10 mouse cellular contexts compared by ENCODE assay signal in genomic region chr13:40708913-40709312, GRCm38 (mm10). TPM values are rescaled to one million over a fixed set of nuclear protein-coding genes. Genes with fewer than 3 reads are reported as not detected.
DNase-seq lines count a peak whose midpoint lies in the region; ATAC-seq and TF ChIP-seq lines count a peak whose summit lies in the region.
"Had no signal": no experiment of that assay in that cellular context is flagged by ENCODE, and none has a peak within 500 bp of the region (broad histone marks: within the 10 kb centered on the region; RNA-seq: fewer than 3 reads in every experiment).

No protein-coding gene starts in this region.

- under 1% methylated on average over 26 of the region's 26 CpGs for WGBS in heart, embryonic 11.5 days (ENCODE audit: insufficient replicate concordance)
- WGBS in embryonic facial prominence, embryonic 14.5 days, result under 1% methylated on average over 25 of the region's 26 CpGs
- under 1% methylated on average over 26 of the region's 26 CpGs for WGBS in hindbrain, postnatal 0 days
- under 1% methylated on average over 26 of the region's 26 CpGs for WGBS in neural tube, embryonic 12.5 days

- H3K4me2 ChIP-seq in heart, embryonic 11.5 days, result peak overlapping the region; percentile 27; the same call in 1 of the 2 replicates
- peak overlapping the region; percentile 47 for H3K4me2 ChIP-seq in embryonic facial prominence, embryonic 14.5 days (ENCODE audit: low read depth, low read length)
- peak overlapping the region; percentile 33 for H3K4me2 ChIP-seq in hindbrain, postnatal 0 days (ENCODE audit: low read depth, low read length)
- peak overlapping the region; percentile 50 for H3K4me2 ChIP-seq in neural tube, embryonic 12.5 days (replicated peaks)

- H3K4me1 ChIP-seq in heart, embryonic 11.5 days (ENCODE audit: control insufficient read depth, insufficient read depth, low read length), result no peaks in the 10 kb centered on the region
- 0 out of 2 replicates have a peak, but pooled peaks cover 11% of the 10 kb centered on the region for H3K4me1 ChIP-seq in embryonic facial prominence, embryonic 14.5 days (ENCODE audit: control insufficient read depth, insufficient read depth, low read length)
- no peaks in the 10 kb centered on the region for H3K4me1 ChIP-seq in hindbrain, postnatal 0 days (ENCODE audit: insufficient read depth, low read length)
- peaks cover 45% of the 10 kb centered on the region for H3K4me1 ChIP-seq in neural tube, embryonic 12.5 days

- no peak overlapping the region for H3K27ac ChIP-seq in heart, embryonic 11.5 days (ENCODE audit: low read depth, low read length)
- no peak overlapping the region for H3K27ac ChIP-seq in embryonic facial prominence, embryonic 14.5 days (replicated peaks; ENCODE audit: low read depth, low read length)
- H3K27ac ChIP-seq in hindbrain, postnatal 0 days, result no peak overlapping the region
- no peak overlapping the region for H3K27ac ChIP-seq in neural tube, embryonic 12.5 days
- H3K27ac ChIP-seq: macrophage had no signal

- H3K4me3 ChIP-seq in heart, embryonic 11.5 days (ENCODE audit: low read depth, low read length), result peak overlapping the region; percentile 14; the same call in 1 of the 2 replicates
- H3K4me3 ChIP-seq in embryonic facial prominence, embryonic 14.5 days (ENCODE audit: low read depth, low read length), result peak overlapping the region; percentile 19
- no peak overlapping the region for H3K4me3 ChIP-seq in hindbrain, postnatal 0 days (ENCODE audit: low read length)
- H3K4me3 ChIP-seq in neural tube, embryonic 12.5 days, result peak overlapping the region; percentile 15; the same call in 1 of the 2 replicates

- H3K27me3 ChIP-seq in heart, embryonic 11.5 days (ENCODE audit: control insufficient read depth, insufficient read depth, low read length), result peaks cover 92% of the 10 kb centered on the region
- peaks cover 96% of the 10 kb centered on the region for H3K27me3 ChIP-seq in embryonic facial prominence, embryonic 14.5 days (replicated peaks; ENCODE audit: control insufficient read depth, insufficient read depth, low read length)
- H3K27me3 ChIP-seq in hindbrain, postnatal 0 days (ENCODE audit: insufficient read depth, low read length), result peaks cover 93% of the 10 kb centered on the region
- peaks cover 88% of the 10 kb centered on the region for H3K27me3 ChIP-seq in neural tube, embryonic 12.5 days (replicated peaks)

- no peak for DNase-seq in heart, adult 9 months (ENCODE audit: low spot score in 2 of 2)
- DNase-seq in embryonic facial prominence, embryonic 14.5 days (ENCODE audit: low spot score), result no peak
- peak; percentile 54 for DNase-seq in hindbrain, postnatal 0 days (ENCODE audit: low spot score)
- no peak for DNase-seq in left cerebral cortex, adult 8-10 months (ENCODE audit: low spot score in 2 of 2)
- DNase-seq: kidney, adult 11 months had no signal

- TF ChIP-seq CTCF in hindbrain, postnatal 0 days (IDR thresholded peaks at IDR 0.05; ENCODE audit: low read depth), result no peak

- no peak for ATAC-seq in heart, embryonic 11.5 days (replicated peaks; ENCODE audit: insufficient number of reproducible peaks, low FRiP score, low TSS enrichment)
- ATAC-seq in embryonic facial prominence, embryonic 14.5 days (ENCODE audit: low read depth), result no peak
- 0 out of 2 replicates have a peak, but pooled peaks have one; percentile 46 for ATAC-seq in hindbrain, postnatal 0 days
- ATAC-seq in neural tube, embryonic 12.5 days (ENCODE audit: low FRiP score, low read depth), result peak; percentile 45
- ATAC-seq in activated CD4-positive, CD25-positive, alpha-beta regulatory T cell, adult 4 months, result no peak
- ATAC-seq in erythroid progenitor cell, adult 5-6 weeks (replicated peaks; ENCODE audit: low FRiP score, poor library complexity, severe bottlenecking), result no peak

- H3K9me3 ChIP-seq in heart, embryonic 11.5 days (replicated peaks; ENCODE audit: control insufficient read depth, low read length), result no peaks in the 10 kb centered on the region
- no peaks in the 10 kb centered on the region for H3K9me3 ChIP-seq in embryonic facial prominence, embryonic 14.5 days (ENCODE audit: control insufficient read depth, low read length)
- no peaks in the 10 kb centered on the region for H3K9me3 ChIP-seq in hindbrain, postnatal 0 days (ENCODE audit: low read length)
- H3K9me3 ChIP-seq in neural tube, embryonic 12.5 days, result no peaks in the 10 kb centered on the region

- H3K9ac ChIP-seq in heart, embryonic 11.5 days (ENCODE audit: low read depth, low read length), result no peak overlapping the region
- H3K9ac ChIP-seq in embryonic facial prominence, embryonic 14.5 days (ENCODE audit: low read depth, low read length), result no peak overlapping the region
- H3K9ac ChIP-seq in hindbrain, postnatal 0 days (replicated peaks; ENCODE audit: low read length), result no peak overlapping the region
- no peak overlapping the region; the same call in 1 of the 2 replicates for H3K9ac ChIP-seq in neural tube, embryonic 12.5 days

- no peaks in the 10 kb centered on the region for H3K36me3 ChIP-seq in heart, embryonic 11.5 days (ENCODE audit: control insufficient read depth, insufficient read depth, low read length)
- no peaks in the 10 kb centered on the region for H3K36me3 ChIP-seq in embryonic facial prominence, embryonic 14.5 days (ENCODE audit: control insufficient read depth, insufficient read depth, low read length)
- no peaks in the 10 kb centered on the region for H3K36me3 ChIP-seq in hindbrain, postnatal 0 days (ENCODE audit: insufficient read depth, low read length)
- H3K36me3 ChIP-seq in neural tube, embryonic 12.5 days, result no peaks in the 10 kb centered on the region

RNA-seq across cellular contexts. Expression of gene Tfap2a, which starts 29.3 kb away (rescaled TPM):
- 0.14 and 0.39 TPM in 2 replicates for polyA plus RNA-seq in heart, embryonic 11.5 days (2014; fragmentation: Nextera tagmentation; extraction: Ambion mirVana)
- polyA plus RNA-seq in embryonic facial prominence, embryonic 14.5 days (2014; fragmentation: Nextera tagmentation; extraction: Ambion mirVana), result 4.6 and 5.0 TPM in 2 replicates
- 2.1 and 4.7 TPM in 2 replicates for total RNA-seq in hindbrain, postnatal 0 days (2014; rRNA removed)
- polyA plus RNA-seq in hindbrain, postnatal 0 days (2015; fragmentation: Nextera tagmentation; extraction: Ambion mirVana), result 6.9 and 7.2 TPM in 2 replicates
- 15.5 and 21.6 TPM in 2 replicates for polyA plus RNA-seq in neural tube, embryonic 12.5 days (2016; fragmentation: Nextera tagmentation; extraction: Ambion mirVana)
- not detected for polyA plus RNA-seq in activated CD4-positive, CD25-positive, alpha-beta regulatory T cell, adult 4 months (2017; shearing (Covaris generic))
- 1 to 10 TPM in 1 of 4 experiments, under 1 TPM in 3; 0.58 to 1.1 (median 0.60) TPM for total RNA-seq in left cerebral cortex, adult 8-10 months (2022)
- not detected in 2 replicates for total RNA-seq in erythroid progenitor cell, adult 5-6 weeks (2015; ENCODE audit: low replicate concordance)
- total RNA-seq in erythroid progenitor cell, adult 5-6 weeks (2017; ENCODE audit: low replicate concordance), result not detected in 2 replicates

Comparison
In these comparisons a context has a peak if more than half of its experiments do, and no peak if none do; other contexts are left out.
1. ATAC-seq: peak in hindbrain, postnatal 0 days (single experiment) and neural tube, embryonic 12.5 days (single experiment); none in heart, embryonic 11.5 days (single experiment), embryonic facial prominence, embryonic 14.5 days (single experiment), activated CD4-positive, CD25-positive, alpha-beta regulatory T cell, adult 4 months (single experiment) and erythroid progenitor cell, adult 5-6 weeks (single experiment).
2. Peak in every context shown above with its lines, with median percentiles within 50 percentile points of each other: H3K4me2 ChIP-seq.